Mouse (Mus musculus) midbrain, postnatal 0 days (tissue): ENCODE measurements around the gene Hoxd3. TPM values are rescaled to one million over a fixed set of nuclear protein-coding genes. Genes with fewer than 3 reads are reported as not detected.

Source experiments
- ATAC-seq: fragments of 200-750 bp; cut with Nextera tagmentation; 2 replicates; pipeline ENCODE4 v1.8.0; 2017; ENCODE audit warnings: moderate number of reproducible peaks, mild to moderate bottlenecking, moderate TSS enrichment, moderate library complexity; ENCODE audit not compliant: low FRiP score
- DNase-seq: peaks from one replicate; pipeline ENCODE4 v3.0.0-alpha.2; 2015; ENCODE audit warnings: low spot score
- H3K27ac ChIP-seq: fragments of 300-500 bp; sonication (generic); 2 replicates; pipeline ENCODE4 v1.5.1; 2014; ENCODE audit warnings: low read depth, mild to moderate bottlenecking, low read length, mixed read lengths
- H3K27me3 ChIP-seq: fragments of 300-500 bp; sonication (generic); 2 replicates; pipeline ENCODE4 v1.6.1; 2014; ENCODE audit warnings: low read length, control low read depth, mixed read lengths; ENCODE audit not compliant: insufficient read depth
- H3K36me3 ChIP-seq: fragments of 300-500 bp; sonication (generic); 2 replicates; pipeline ENCODE4 v1.6.1; 2014; ENCODE audit warnings: low read length, control low read depth, mixed read lengths; ENCODE audit not compliant: insufficient read depth
- H3K4me1 ChIP-seq: fragments of 300-500 bp; sonication (generic); 2 replicates; pipeline ENCODE4 v1.6.1; 2014; ENCODE audit warnings: mild to moderate bottlenecking, control low read depth, antibody characterized with exemption, low read length, mixed read lengths; ENCODE audit not compliant: insufficient read depth
- H3K4me2 ChIP-seq: fragments of 300-500 bp; sonication (generic); 2 replicates; pipeline ENCODE4 v1.6.1; 2014; ENCODE audit warnings: low read depth, mild to moderate bottlenecking, low read length, mixed read lengths; ENCODE audit not compliant: poor library complexity, severe bottlenecking
- H3K4me3 ChIP-seq: fragments of 300-500 bp; sonication (generic); 2 replicates; pipeline ENCODE4 v1.5.1; 2014; ENCODE audit warnings: low read depth, mild to moderate bottlenecking, low read length, moderate library complexity
- H3K9ac ChIP-seq: fragments of 300-500 bp; sonication (generic); replicated peaks from 2 replicates; pipeline ENCODE4 v1.6.1; 2014; ENCODE audit warnings: mild to moderate bottlenecking, low read length, moderate library complexity, mixed read lengths; ENCODE audit not compliant: poor library complexity, severe bottlenecking
- H3K9me3 ChIP-seq: fragments of 300-500 bp; sonication (generic); 2 replicates; pipeline ENCODE4 v1.6.1; 2016; ENCODE audit warnings: low read length, control low read depth
- CTCF ChIP-seq: IDR thresholded peaks from 2 replicates; pipeline ENCODE4 v1.5.1; 2016; ENCODE audit warnings: antibody characterized with exemption, mild to moderate bottlenecking
- WGBS: fragments of 180-500 bp; shearing (Covaris S2); extraction: QIAGEN DNeasy Blood & Tissue Kit; methylation state at CpG from one replicate; pipeline ENCODE4 v1.1.7; 2014; 5-methylcytosine and 5-hydroxymethylcytosine counted together
- polyA plus RNA-seq: library from polyadenylated mRNA; unstranded; fragments of >200 nt; fragmentation: Nextera tagmentation; extraction: Ambion mirVana; gene quantifications from 2 replicates; pipeline ENCODE4 v1.2.1, GENCODE M21; 2015
- total RNA-seq: library from RNA; depleted of rRNA; stranded (reverse); fragments of >200 nt; gene quantifications from 2 replicates; pipeline ENCODE4 v1.2.3, GENCODE M21; 2014

Gene Hoxd3
- total and polyA plus RNA-seq, 2 experiments from 2014 or later, result 11.6 TPM; not detected in 1

DNA sequence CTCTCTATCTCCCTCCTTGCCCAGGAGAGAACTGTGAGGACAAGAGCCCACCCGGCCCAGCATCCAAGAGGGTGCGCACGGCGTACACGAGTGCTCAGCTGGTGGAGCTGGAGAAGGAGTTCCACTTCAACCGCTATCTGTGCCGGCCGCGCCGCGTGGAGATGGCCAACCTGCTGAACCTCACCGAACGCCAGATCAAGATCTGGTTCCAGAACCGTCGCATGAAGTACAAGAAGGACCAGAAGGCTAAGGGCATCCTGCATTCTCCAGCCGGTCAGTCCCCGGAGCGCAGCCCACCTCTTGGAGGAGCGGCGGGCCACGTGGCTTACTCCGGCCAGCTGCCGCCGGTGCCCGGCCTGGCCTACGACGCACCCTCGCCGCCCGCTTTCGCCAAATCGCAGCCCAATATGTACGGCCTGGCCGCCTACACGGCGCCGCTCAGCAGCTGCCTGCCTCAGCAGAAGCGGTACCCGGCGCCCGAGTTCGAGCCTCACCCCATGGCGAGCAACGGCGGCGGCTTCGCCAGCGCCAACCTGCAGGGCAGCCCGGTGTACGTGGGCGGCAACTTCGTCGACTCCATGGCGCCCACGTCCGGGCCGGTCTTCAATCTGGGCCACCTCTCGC, 34.7 kb downstream of the Hoxd3 start:
- H3K4me2 ChIP-seq, result no peak overlapping the region
- no peak for TF ChIP-seq CTCF
- ATAC-seq (peak; percentile 38; the same call in 1 of the 2 replicates), DNase-seq (no peak)
- WGBS, result 1% methylated on average over 58 of the region's 58 CpGs
- H3K9ac ChIP-seq, result no peak overlapping the region
- H3K36me3 ChIP-seq, result no peaks in the 10 kb centered on the region
- no peak overlapping the region for H3K4me3 ChIP-seq
- no peak overlapping the region for H3K27ac ChIP-seq
- H3K27me3 ChIP-seq, result peaks cover 93% of the 10 kb centered on the region
- no peaks in the 10 kb centered on the region for H3K9me3 ChIP-seq
- no peaks in the 10 kb centered on the region for H3K4me1 ChIP-seq

DNA sequence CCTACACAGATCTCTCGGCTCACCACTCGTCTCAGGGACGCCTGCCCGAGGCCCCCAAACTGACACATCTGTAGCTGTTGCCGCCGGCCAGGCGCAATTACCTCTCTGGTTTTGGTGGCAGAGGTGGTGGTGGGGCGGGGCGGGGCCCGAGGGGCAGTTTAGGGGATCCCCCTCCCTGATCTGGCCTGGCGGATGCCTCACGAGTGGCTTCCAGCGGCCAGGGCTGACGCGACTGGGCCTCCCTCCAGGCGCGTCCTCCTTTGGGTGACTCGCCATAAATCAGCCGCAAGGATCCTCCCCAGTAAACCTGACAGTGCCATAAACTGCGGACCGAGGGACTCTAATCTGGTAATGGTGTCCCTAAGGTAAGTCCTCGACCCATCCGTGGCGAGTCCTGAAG, 35.3 kb downstream of the Hoxd3 start:
- DNase-seq, result no peak
- H3K9ac ChIP-seq, result no peak overlapping the region
- H3K27ac ChIP-seq, result no peak overlapping the region
- no peaks in the 10 kb centered on the region for H3K4me1 ChIP-seq
- H3K36me3 ChIP-seq, result no peaks in the 10 kb centered on the region
- no peak for TF ChIP-seq CTCF
- no peak overlapping the region for H3K4me2 ChIP-seq
- H3K27me3 ChIP-seq, result peaks cover 93% of the 10 kb centered on the region
- WGBS, result under 1% methylated on average over 24 of the region's 24 CpGs
- H3K4me3 ChIP-seq, result no peak overlapping the region
- ATAC-seq, result no peak
- no peaks in the 10 kb centered on the region for H3K9me3 ChIP-seq

DNA sequence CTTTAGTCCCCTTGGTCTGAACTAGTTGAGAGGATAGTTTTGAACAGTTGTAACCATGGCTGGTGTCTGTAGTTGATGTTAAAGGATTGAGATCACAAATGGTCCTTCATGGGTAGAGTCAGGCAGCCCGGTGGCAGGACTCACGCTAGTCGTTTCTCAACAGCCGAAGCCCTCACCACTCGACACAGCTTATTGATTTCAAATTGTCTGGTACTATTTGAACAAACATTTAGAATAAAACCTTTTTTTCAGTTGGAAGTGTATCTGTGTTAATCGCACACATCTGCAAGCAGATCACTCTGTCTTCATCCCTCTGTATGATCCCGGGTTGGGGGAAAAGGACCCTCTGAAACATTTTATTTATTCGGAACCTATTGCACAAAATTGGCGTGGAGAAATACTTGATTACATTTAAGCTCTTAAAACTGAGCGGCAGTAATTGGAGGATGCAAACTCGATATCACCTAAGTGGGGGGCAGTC, 36.0 kb downstream of the Hoxd3 start:
- H3K4me2 ChIP-seq, result no peak overlapping the region
- no peaks in the 10 kb centered on the region for H3K4me1 ChIP-seq
- H3K27ac ChIP-seq, result no peak overlapping the region
- H3K9ac ChIP-seq, result no peak overlapping the region
- WGBS, result 5% methylated on average over 11 of the region's 11 CpGs
- H3K4me3 ChIP-seq, result no peak overlapping the region
- ATAC-seq (no peak), DNase-seq (no peak)
- no peak for TF ChIP-seq CTCF
- H3K36me3 ChIP-seq, result no peaks in the 10 kb centered on the region
- no peaks in the 10 kb centered on the region for H3K9me3 ChIP-seq
- H3K27me3 ChIP-seq, result peaks cover 93% of the 10 kb centered on the region

DNA sequence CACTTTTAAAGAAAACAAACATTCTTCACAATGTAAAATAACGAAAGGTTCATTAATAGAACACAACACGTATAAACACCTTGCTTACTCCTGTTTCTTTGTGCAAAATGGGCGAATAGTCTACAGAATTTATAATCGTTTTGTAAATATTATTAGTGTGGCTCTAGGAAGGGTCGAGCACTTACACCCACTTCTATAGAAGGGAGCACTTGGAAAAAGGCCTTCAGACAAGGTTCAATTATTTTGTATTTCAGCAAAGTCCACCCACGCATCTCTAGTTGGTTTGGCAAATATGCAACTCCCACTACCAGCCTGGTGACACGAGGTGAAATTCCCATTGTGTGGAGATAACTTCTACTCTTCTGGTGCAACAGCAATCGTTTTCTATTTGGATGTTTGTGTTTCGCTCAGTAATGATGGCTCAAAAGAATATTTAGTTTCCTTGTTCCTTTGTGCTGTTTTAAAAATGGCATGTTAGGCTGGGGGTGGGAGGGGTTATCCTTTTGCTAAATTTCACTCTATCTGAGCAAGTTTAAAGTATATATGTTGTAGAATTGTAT, 36.8 kb downstream of the Hoxd3 start:
- ATAC-seq (no peak), DNase-seq (no peak)
- WGBS, result 5% methylated on average over 9 of the region's 9 CpGs
- H3K4me2 ChIP-seq, result no peak overlapping the region
- no peaks in the 10 kb centered on the region for H3K9me3 ChIP-seq
- no peaks in the 10 kb centered on the region for H3K36me3 ChIP-seq
- no peak overlapping the region for H3K9ac ChIP-seq
- no peak overlapping the region for H3K4me3 ChIP-seq
- H3K27me3 ChIP-seq, result peaks cover 90% of the 10 kb centered on the region
- no peak overlapping the region for H3K27ac ChIP-seq
- H3K4me1 ChIP-seq, result no peaks in the 10 kb centered on the region
- TF ChIP-seq CTCF, result no peak

DNA sequence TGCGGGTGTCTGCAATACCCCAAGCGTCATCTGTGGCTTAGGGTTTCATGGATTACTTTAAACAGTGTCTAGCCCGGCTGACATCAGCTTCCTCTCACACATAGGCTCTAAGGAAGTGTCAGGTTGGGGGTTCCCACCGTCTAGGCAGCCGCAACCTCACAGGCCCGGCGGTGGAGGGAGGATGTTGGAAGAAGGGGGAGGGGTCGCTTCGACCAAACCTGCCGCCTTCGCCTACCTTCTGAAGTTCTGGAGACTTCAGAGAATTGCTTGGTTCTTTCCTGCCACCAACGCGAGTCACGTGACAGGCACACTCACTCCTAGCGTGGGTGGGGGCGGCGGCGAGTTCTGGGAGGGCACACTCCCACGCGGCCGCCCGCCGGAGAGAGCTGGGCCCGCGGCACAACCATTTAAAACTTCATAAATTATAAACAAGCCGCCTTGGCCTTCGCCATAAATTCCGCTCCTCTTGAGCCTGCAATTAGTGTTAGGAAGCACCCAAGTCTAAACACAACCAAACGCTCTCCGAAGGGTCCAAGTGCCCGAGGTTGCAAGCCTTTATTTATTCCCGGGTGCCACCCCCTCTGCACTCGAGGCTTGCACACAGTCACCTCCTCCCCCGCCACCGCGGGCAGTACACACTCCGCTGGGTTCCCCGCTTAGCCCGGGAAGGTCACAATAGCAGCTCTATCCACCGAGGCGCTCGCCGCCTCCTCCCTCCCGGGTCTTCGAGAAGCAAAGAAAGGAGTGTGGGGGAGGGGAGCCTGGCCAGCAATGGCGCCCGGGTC, 37.8 kb downstream of the Hoxd3 start:
- H3K9me3 ChIP-seq, result no peaks in the 10 kb centered on the region
- H3K4me2 ChIP-seq, result peak overlapping the region; percentile 18; the same call in 1 of the 2 replicates
- TF ChIP-seq CTCF, result no peak
- no peaks in the 10 kb centered on the region for H3K4me1 ChIP-seq
- peaks cover 90% of the 10 kb centered on the region for H3K27me3 ChIP-seq
- no peak overlapping the region for H3K27ac ChIP-seq
- no peaks in the 10 kb centered on the region for H3K36me3 ChIP-seq
- no peak overlapping the region for H3K4me3 ChIP-seq
- ATAC-seq, result no peak
- under 1% methylated on average over 47 of the region's 47 CpGs for WGBS
- no peak overlapping the region for H3K9ac ChIP-seq
- peak; percentile 68 for DNase-seq

DNA sequence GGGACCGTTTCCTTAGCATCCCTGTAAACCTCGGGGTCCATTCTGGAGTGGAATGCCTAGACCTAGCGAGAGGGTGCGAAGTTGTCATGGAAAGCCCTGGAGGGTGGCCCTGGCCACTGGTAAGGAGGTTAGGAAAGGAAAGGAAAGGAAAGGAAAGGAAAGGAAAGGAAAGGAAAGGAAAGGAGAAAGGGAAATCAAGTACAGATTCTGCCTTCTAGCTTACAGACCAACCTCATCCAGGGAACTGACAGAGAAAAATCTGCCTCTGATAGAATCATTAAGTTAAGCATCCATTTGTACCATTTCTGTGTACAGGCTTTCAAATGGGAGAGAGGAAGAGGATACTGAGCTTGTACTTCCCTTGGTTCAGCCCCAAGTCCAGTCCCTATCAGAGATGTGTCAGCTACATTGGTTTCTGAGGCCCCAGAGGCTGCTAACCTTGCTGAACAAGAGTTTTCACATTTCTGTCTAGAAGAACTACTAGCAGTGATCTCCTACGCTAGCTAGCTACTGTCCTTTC, 39.1 kb downstream of the Hoxd3 start:
- WGBS, result 17% methylated on average over 5 of the region's 5 CpGs
- no peaks in the 10 kb centered on the region for H3K36me3 ChIP-seq
- H3K27ac ChIP-seq, result no peak overlapping the region
- no peak for TF ChIP-seq CTCF
- H3K9me3 ChIP-seq, result no peaks in the 10 kb centered on the region
- no peak overlapping the region for H3K9ac ChIP-seq
- DNase-seq (no peak), ATAC-seq (no peak)
- H3K4me1 ChIP-seq, result no peaks in the 10 kb centered on the region
- no peak overlapping the region for H3K4me3 ChIP-seq
- H3K4me2 ChIP-seq, result no peak overlapping the region
- peaks cover 87% of the 10 kb centered on the region for H3K27me3 ChIP-seq
